Mouse (Mus musculus) lung, embryonic 16.5 days (tissue): Measurements from ENCODE around the gene Fmnl2. TPM values are rescaled to one million over a fixed set of nuclear protein-coding genes. Genes with fewer than 3 reads are reported as not detected.

ENCODE experiments used
- ATAC-seq: fragments of 200-750 bp; cut with Nextera tagmentation; 2 replicates; pipeline ENCODE4 v1.8.0; 2017; ENCODE audit warnings: low read depth, mild to moderate bottlenecking, moderate library complexity
- H3K27ac ChIP-seq: fragments of 300-500 bp; sonication (generic); 2 replicates; pipeline ENCODE4 v1.5.1; 2014; ENCODE audit warnings: mild to moderate bottlenecking, control low read depth, low read length
- H3K27me3 ChIP-seq: fragments of 300-500 bp; sonication (generic); 2 replicates; pipeline ENCODE4 v1.6.1; 2014; ENCODE audit warnings: low read depth, low read length, mixed read lengths; ENCODE audit not compliant: control insufficient read depth, insufficient read depth
- H3K36me3 ChIP-seq: fragments of 300-500 bp; sonication (generic); 2 replicates; pipeline ENCODE4 v1.6.1; 2014; ENCODE audit warnings: low read length; ENCODE audit not compliant: control insufficient read depth, insufficient read depth
- H3K4me1 ChIP-seq: fragments of 300-500 bp; sonication (generic); replicated peaks from 2 replicates; pipeline ENCODE4 v1.6.1; 2014; ENCODE audit warnings: low read length, mixed read lengths; ENCODE audit not compliant: control insufficient read depth, insufficient read depth
- H3K4me2 ChIP-seq: fragments of 300-500 bp; sonication (generic); 2 replicates; pipeline ENCODE4 v1.6.1; 2014; ENCODE audit warnings: low read depth, low read length, control low read depth
- H3K4me3 ChIP-seq: fragments of 300-500 bp; sonication (generic); 2 replicates; pipeline ENCODE4 v1.5.1; 2014; ENCODE audit warnings: mild to moderate bottlenecking, low read length, control low read depth
- H3K9ac ChIP-seq: fragments of 300-500 bp; sonication (generic); 2 replicates; pipeline ENCODE4 v1.6.1; 2014; ENCODE audit warnings: low read length, control low read depth
- H3K9me3 ChIP-seq: fragments of 300-500 bp; sonication (generic); 2 replicates; pipeline ENCODE4 v1.6.1; 2016; ENCODE audit warnings: low read length; ENCODE audit not compliant: control insufficient read depth
- WGBS: fragments of 180-500 bp; shearing (Covaris S2); extraction: QIAGEN DNeasy Blood & Tissue Kit; methylation state at CpG from one replicate; pipeline ENCODE4 v1.1.7; 2014; 5-methylcytosine and 5-hydroxymethylcytosine counted together
- polyA plus RNA-seq: library from polyadenylated mRNA; unstranded; fragments of >200 nt; fragmentation: Nextera tagmentation; extraction: Ambion mirVana; gene quantifications from 2 replicates; pipeline ENCODE4 v1.2.1, GENCODE M21; 2015

The Fmnl2 gene
- polyA plus RNA-seq, 1 experiment from 2014 or later = 2.4 TPM

DNA sequence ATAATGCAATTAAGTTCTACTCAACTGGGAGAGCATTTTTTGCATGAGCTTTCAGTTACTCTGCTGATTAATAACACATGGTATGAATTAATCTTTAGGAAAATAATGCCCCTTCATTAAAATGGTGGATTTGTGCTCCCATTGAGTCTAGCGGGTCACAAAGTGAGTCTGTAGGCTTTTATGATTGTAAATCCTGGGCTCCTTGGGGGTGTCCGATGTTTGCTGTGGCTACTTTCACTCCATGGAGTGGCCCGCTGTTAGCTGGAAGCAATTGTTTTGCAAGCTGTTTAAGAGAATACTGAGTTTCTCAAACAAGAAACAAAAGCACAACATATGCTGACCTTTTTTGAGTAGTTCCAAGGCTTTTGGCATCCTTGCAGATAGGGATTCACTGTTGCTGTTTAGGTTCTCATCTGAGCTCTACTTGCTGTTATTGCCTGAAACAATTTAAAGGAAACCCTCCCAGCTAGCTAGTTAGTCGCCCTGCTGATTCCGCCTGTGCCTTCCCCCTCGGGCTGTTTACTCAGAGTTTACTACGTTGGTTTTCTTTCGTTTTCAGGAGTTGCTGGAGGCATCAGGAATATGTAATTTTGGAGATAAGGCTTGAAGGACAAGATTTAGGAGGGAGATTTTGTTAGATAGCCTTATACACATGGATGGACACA, 2.6 kb downstream of the Fmnl2 start:
- WGBS = 48% methylated on average over 8 of the region's 8 CpGs

DNA sequence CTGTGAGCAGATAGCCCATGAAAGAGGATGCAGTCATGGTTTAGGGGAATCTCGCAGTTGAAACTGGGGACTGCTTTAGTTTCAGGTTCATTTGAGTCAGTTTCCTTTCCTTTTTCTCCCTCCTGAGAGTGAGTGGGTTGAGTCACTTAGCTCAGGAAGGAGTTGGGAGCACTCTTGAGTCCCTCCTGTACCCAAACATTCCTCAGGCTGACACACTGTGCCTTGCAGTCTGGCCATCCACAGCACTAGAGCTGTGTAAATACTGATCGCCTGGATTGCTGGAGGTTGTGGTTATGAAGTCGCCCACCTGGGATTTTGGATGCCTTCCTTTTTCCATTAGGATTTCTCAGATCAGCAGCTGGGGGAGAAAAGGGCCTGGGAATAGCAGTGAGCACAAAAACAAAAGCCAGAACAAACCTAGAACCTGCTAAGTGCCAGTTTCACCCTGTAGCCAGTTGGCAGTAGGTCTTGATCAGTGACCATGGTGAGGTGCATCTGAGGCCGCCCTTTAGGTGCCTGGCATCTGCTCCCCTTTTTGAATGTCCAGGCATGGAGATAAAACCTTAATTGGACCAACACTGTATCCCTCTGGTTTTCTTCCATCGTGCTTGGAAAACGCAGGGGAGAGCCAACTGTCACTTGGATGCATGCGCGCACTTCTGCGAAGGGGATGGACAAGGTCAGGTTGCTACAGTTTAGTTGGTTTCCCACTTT, 4.5 kb downstream of the Fmnl2 start:
- 75% methylated on average over 9 of the region's 9 CpGs for WGBS
- Histone ChIP-seq H3K27me3 (no peaks in the 10 kb centered on the region), H3K4me3 (peak overlapping the region; percentile 13), H3K4me2 (peak overlapping the region; percentile 36; the same call in 1 of the 2 replicates), H3K4me1 (peaks cover 24% of the 10 kb centered on the region), H3K36me3 (no peaks in the 10 kb centered on the region), H3K9me3 (no peaks in the 10 kb centered on the region), H3K27ac (peak overlapping the region; percentile 36; the same call in 1 of the 2 replicates), H3K9ac (no peak overlapping the region)
- 0 out of 2 replicates have a peak, but pooled peaks have one; percentile 35 for ATAC-seq

More for the DNA sequence above, 2.6 kb downstream of the Fmnl2 start:
- H3K27me3 ChIP-seq = no peaks in the 10 kb centered on the region
- no peaks in the 10 kb centered on the region for H3K9me3 ChIP-seq
- H3K9ac ChIP-seq = no peak overlapping the region
- H3K4me3 ChIP-seq = no peak overlapping the region
- peak overlapping the region; percentile 99; the same call in 1 of the 2 replicates for H3K4me2 ChIP-seq
- H3K4me1 ChIP-seq = peaks cover 20% of the 10 kb centered on the region
- H3K27ac ChIP-seq = no peak overlapping the region
- ATAC-seq = no peak
- H3K36me3 ChIP-seq = no peaks in the 10 kb centered on the region

DNA sequence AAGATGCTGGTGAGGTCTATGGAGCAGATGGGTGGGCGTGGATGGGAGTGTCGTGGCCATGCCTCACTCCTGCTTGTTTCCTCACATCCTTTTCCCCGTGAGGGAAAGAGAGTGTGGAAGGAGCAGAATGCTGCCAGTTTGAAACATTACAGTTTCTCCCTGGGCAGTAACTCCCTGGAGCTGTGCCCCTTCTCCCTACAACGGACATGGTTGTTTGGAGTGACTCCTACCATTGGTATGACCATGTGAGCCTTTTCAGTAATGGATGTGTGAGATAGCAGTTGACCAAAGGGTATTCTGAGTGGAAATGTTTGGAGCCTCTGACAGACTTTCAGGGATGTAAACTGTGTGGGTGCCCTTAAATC, 5.1 kb downstream of the Fmnl2 start:
- Histone ChIP-seq H3K4me2 (no peak overlapping the region), H3K36me3 (no peaks in the 10 kb centered on the region), H3K27me3 (no peaks in the 10 kb centered on the region), H3K9ac (no peak overlapping the region), H3K4me3 (no peak overlapping the region), H3K9me3 (no peaks in the 10 kb centered on the region), H3K4me1 (peaks cover 28% of the 10 kb centered on the region), H3K27ac (no peak overlapping the region)
- no peak for ATAC-seq
- WGBS = 66% methylated on average over 4 of the region's 4 CpGs

DNA sequence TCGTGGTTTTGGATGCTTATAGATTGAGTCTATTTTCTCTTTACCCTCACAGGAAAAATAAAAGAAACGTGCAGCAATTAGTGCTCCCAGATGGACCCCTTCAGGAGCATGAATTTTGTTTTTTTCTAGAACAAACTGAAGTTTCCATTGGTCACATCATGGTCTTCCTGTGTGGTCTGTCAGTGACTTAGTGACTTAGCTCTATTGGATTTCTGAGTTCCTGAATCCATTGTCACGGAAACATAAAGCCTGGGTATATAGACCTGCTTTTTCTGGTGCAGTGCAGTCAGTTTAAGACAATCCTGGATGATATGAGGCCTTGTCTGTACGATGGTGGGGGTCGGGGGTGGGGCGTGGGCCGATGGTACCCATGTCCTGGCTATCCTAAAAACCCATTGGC, 7.0 kb downstream of the Fmnl2 start:
- 89% methylated on average over 7 of the region's 7 CpGs for WGBS

DNA sequence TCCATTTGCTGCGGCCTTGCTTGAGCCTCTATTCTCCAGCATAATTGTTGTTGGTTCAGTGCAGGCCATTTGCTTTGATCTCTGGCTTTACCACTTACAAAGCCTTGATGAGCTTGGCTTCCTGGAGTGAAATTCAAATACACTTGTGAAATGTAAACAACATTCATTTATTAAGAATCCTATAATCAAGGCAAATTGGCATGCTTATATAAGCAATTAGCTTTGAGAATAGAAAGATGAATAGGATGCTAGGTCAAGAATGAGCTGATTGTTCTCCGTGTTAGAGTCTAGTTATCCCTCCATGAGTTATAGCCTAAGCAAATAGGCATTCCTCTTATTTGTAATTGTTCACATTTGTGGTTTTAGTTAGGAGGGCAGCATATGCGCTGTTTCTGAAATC, 8.5 kb downstream of the Fmnl2 start:
- H3K9me3 ChIP-seq = no peaks in the 10 kb centered on the region
- ATAC-seq = no peak
- H3K27me3 ChIP-seq = no peaks in the 10 kb centered on the region
- peaks cover 19% of the 10 kb centered on the region for H3K4me1 ChIP-seq
- WGBS = 49% methylated on average over 3 of the region's 3 CpGs
- H3K36me3 ChIP-seq = no peaks in the 10 kb centered on the region
- no peak overlapping the region for H3K4me3 ChIP-seq
- no peak overlapping the region for H3K9ac ChIP-seq
- no peak overlapping the region for H3K4me2 ChIP-seq
- H3K27ac ChIP-seq = no peak overlapping the region

More for the DNA sequence above, 7.0 kb downstream of the Fmnl2 start:
- H3K9ac ChIP-seq = no peak overlapping the region
- ATAC-seq = no peak
- H3K27me3 ChIP-seq = no peaks in the 10 kb centered on the region
- H3K4me3 ChIP-seq = no peak overlapping the region
- H3K27ac ChIP-seq = no peak overlapping the region
- no peaks in the 10 kb centered on the region for H3K9me3 ChIP-seq
- H3K4me2 ChIP-seq = no peak overlapping the region
- no peaks in the 10 kb centered on the region for H3K36me3 ChIP-seq
- peaks cover 20% of the 10 kb centered on the region for H3K4me1 ChIP-seq

DNA sequence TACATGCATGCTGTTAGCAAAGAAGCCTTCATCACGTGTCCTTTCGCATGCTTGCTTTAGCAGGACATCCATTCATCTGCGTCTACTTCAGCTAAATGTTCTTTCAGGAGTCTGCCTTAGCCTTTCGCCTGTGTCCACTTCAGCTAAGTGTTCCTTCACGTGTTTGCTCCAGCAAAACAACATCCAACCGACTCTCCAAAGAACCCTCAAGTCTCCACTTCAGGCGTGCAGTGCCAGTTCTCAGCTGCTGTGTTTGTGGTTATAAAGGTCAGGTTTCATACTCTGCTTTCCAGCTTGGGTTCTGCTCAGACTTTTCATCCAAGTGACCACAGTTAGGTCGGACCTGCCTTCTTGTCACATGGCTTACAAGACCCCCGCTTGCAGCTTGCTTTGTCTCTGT, 10.1 kb downstream of the Fmnl2 start:
- Histone ChIP-seq H3K36me3 (no peaks in the 10 kb centered on the region), H3K9me3 (no peaks in the 10 kb centered on the region), H3K4me2 (peak overlapping the region; percentile 31), H3K9ac (no peak overlapping the region), H3K27ac (peak overlapping the region; percentile 60), H3K4me1 (peaks cover 14% of the 10 kb centered on the region), H3K4me3 (no peak overlapping the region), H3K27me3 (no peaks in the 10 kb centered on the region)
- ATAC-seq = peak; percentile 90
- 57% methylated on average over 9 of the region's 9 CpGs for WGBS

DNA sequence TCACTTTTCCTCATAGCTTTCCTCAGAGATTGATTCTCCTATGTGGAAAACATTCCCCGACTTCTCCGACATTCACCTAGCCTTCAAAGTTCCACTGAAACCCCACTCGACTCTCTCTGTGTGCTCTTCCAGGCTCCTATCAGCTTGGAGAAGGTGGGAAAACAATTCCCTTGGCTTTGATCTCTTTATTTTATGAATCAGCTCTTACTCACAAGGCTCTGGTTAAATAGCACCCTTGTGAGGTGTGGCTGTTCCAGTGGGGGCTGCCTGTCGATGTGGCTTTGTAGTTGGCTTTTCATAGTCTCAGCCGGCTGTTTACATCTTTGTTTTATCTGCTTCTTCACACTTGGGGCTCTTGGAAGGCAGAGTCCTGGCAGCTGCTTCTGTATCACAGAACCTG, 10.5 kb downstream of the Fmnl2 start:
- WGBS = 39% methylated on average over 5 of the region's 5 CpGs
- Histone ChIP-seq H3K4me1 (peaks cover 12% of the 10 kb centered on the region), H3K9me3 (no peaks in the 10 kb centered on the region), H3K27me3 (no peaks in the 10 kb centered on the region), H3K4me3 (no peak overlapping the region), H3K9ac (no peak overlapping the region), H3K27ac (peak overlapping the region; percentile 60), H3K36me3 (no peaks in the 10 kb centered on the region), H3K4me2 (peak overlapping the region; percentile 31)
- peak; percentile 89 for ATAC-seq

DNA sequence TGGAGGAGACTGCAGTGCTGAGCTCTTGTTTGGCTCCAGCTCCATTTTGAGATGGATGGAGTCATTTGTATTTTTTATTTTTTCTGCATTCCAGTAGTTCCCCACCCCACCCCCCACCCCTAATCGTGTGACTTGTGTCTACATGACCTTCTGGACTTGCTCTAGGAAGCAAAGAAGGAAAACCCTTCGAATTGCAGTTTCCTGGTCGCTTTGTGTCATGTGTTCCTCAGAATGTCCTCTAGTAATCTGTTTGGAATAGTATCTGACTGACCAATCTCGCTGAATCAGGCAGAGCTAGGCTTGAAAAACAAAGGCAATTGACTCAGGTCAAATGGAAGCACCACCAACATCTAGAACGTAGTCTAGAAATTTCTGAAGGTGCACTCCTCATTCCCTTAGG, 15.0 kb downstream of the Fmnl2 start:
- no peak for ATAC-seq
- Histone ChIP-seq H3K9ac (no peak overlapping the region), H3K27me3 (no peaks in the 10 kb centered on the region), H3K27ac (no peak overlapping the region), H3K4me2 (no peak overlapping the region), H3K4me3 (no peak overlapping the region), H3K4me1 (peaks cover 9% of the 10 kb centered on the region), H3K36me3 (no peaks in the 10 kb centered on the region), H3K9me3 (no peaks in the 10 kb centered on the region)
- WGBS = 45% methylated on average over 5 of the region's 5 CpGs

DNA sequence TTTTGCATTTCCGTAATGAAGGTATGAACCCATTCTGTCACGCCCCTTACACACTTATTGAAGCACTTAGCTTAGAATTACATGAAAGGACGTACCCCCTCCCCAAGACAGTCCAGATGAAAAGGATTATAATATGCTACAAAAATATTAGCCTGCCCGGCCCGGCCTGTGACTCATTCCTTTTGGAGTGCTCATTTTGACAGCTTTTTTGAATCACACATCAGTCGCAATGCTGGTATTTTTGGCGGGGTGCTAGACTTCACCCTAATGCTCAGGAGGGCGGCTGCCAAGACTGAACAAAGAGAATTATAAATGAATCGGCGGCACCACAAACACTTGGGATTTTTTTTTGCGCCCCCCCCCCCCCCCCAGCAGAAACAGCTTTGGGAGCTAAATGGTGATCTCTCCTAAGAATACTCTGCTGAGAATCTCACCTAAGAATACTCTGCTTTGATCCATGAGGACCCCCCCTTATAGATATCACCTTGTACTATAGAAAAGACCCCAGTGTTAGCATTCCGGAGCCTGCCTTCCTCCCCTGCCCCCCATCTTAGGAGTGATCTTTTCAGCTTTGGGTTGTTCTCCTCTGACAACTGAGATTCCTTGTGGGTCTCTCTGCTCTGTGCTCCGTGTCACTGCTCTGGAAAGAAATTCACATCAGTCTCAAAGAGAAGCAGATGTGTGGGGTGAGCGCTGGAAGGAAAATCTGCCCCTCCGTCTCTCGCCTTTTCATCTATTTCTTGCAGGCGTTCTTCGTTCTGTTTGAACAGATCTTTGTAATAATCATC, 15.8 kb downstream of the Fmnl2 start:
- ATAC-seq = peak; percentile 54
- 42% methylated on average over 18 of the region's 18 CpGs for WGBS

More for the DNA sequence above, 15.8 kb downstream of the Fmnl2 start:
- Histone ChIP-seq H3K9ac (no peak overlapping the region), H3K27ac (no peak overlapping the region), H3K4me1 (peaks cover 9% of the 10 kb centered on the region), H3K9me3 (no peaks in the 10 kb centered on the region), H3K27me3 (no peaks in the 10 kb centered on the region), H3K4me3 (no peak overlapping the region), H3K36me3 (no peaks in the 10 kb centered on the region), H3K4me2 (peak overlapping the region; percentile 24; the same call in 1 of the 2 replicates)
